Comparison of ENCODE assay signal across 11 mouse cellular contexts in the genomic region with DNA sequence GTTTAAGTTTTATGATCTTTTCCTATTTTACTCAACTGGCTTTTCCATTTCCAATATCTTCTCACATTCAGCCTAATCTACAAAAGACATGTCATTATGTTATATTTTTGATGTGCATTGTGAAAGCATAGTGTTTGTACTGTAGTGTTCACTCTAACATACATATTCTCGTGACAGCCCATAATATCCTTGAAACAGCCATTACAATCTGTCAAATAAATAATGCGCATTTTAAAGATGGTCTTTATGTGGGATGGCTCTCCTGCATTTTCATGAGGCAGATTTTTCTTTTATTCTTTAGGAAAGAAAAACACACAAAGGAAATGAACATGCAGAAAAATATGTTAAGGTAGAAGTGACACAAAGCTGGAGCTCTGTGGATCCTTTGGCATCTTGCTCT.
"Had no signal": no experiment of that assay in that cellular context is flagged by ENCODE, and none has a peak within 500 bp of the region (broad histone marks: within the 10 kb centered on the region; RNA-seq: fewer than 3 reads in every experiment).

No protein-coding gene starts in this region.

- H3K27ac ChIP-seq: left cerebral cortex, adult 2 months; limb, embryonic 10.5 days; liver, embryonic 15.5 days; stomach, postnatal 0 days had no signal

- H3K4me3 ChIP-seq: left cerebral cortex, adult 2 months; limb, embryonic 10.5 days; liver, embryonic 15.5 days had no signal

- H3K36me3 ChIP-seq: limb, embryonic 10.5 days; liver, embryonic 15.5 days had no signal

- H3K27me3 ChIP-seq: liver, embryonic 15.5 days had no signal

- H3K4me2 ChIP-seq: liver, embryonic 11.5 days; liver, embryonic 15.5 days had no signal

- H3K4me1 ChIP-seq: limb, embryonic 10.5 days; liver, embryonic 15.5 days had no signal

- ATAC-seq: lung, postnatal 0 days had no signal

- H3K9me3 ChIP-seq: limb, embryonic 10.5 days; liver, embryonic 15.5 days had no signal

- DNase-seq: kidney, adult 8-10 months; kidney, postnatal 25 days; lung, adult 2 months; lung, postnatal 36 days; thymus, postnatal 4 days had no signal

- H3K9ac ChIP-seq: liver, embryonic 15.5 days had no signal
